Mouse (Mus musculus) ES-E14 (cell line): ENCODE measurements around the gene Cd79b. TPM values are rescaled to one million over a fixed set of nuclear protein-coding genes. Genes with fewer than 3 reads are reported as not detected.

Source experiments
- DNase-seq: peaks from one replicate; pipeline ENCODE4 v3.0.0-alpha.2; 2013; ENCODE audit warnings: low read depth, low spot score
- H3K27ac ChIP-seq: 2 replicates; pipeline ENCODE4 v1.5.1; 2012; ENCODE audit warnings: low read depth, mild to moderate bottlenecking, low read length, moderate library complexity, mixed read lengths; ENCODE audit not compliant: poor library complexity, insufficient read depth, severe bottlenecking
- H3K36me3 ChIP-seq: 2 replicates; pipeline ENCODE4 v1.6.1; 2012; ENCODE audit warnings: mild to moderate bottlenecking, low read length, moderate library complexity, mixed read lengths; ENCODE audit not compliant: control insufficient read depth, poor library complexity, insufficient read depth, severe bottlenecking
- H3K4me1 ChIP-seq, 2 experiments: fragments of 150-350 bp in 1 of 2; sonication (generic) in 1 of 2; 2 replicates each; pipeline ENCODE4 v1.6.1; 2012; ENCODE audit warnings: low read length in 2 of 2, mild to moderate bottlenecking in 1 of 2, mixed read lengths in 1 of 2; ENCODE audit not compliant: control insufficient read depth in 2 of 2, insufficient read depth in 2 of 2, poor library complexity in 1 of 2
- H3K4me3 ChIP-seq, 2 experiments: fragments of 150-350 bp in 1 of 2; sonication (generic) in 1 of 2; 2 replicates each; pipeline ENCODE4 v1.5.1; 2012; ENCODE audit warnings: low read length in 2 of 2, low read depth in 1 of 2, mild to moderate bottlenecking in 1 of 2, mixed read lengths in 1 of 2; ENCODE audit not compliant: insufficient read depth in 1 of 2, poor library complexity in 1 of 2, severe bottlenecking in 1 of 2
- H3K9ac ChIP-seq: 2 replicates; pipeline ENCODE4 v1.6.1; 2012; ENCODE audit warnings: low read depth, mild to moderate bottlenecking, low read length, mixed read lengths; ENCODE audit not compliant: poor library complexity, insufficient read depth, severe bottlenecking
- H3K9me3 ChIP-seq: fragments of 150-350 bp; sonication (generic); 2 replicates; pipeline ENCODE4 v1.6.1; 2012; ENCODE audit warnings: low read depth, mild to moderate bottlenecking, low read length; ENCODE audit not compliant: control insufficient read depth, insufficient read depth
- CHD2 ChIP-seq: IDR thresholded peaks from 2 replicates; pipeline ENCODE4 v1.6.1; 2014; ENCODE audit warnings: mild to moderate bottlenecking, low read depth, low read length, inconsistent platforms
- HCFC1 ChIP-seq: IDR thresholded peaks from 2 replicates; pipeline ENCODE4 v1.6.1; 2012; ENCODE audit warnings: low read length, inconsistent platforms, borderline replicate concordance; ENCODE audit not compliant: insufficient read depth
- MAFK ChIP-seq: IDR thresholded peaks from 2 replicates; pipeline ENCODE4 v1.6.1; 2014; ENCODE audit warnings: mild to moderate bottlenecking, low read depth, low read length, inconsistent platforms; ENCODE audit not compliant: insufficient read depth
- ZC3H11A ChIP-seq: IDR thresholded peaks from 2 replicates; pipeline ENCODE4 v1.6.1; 2012; ENCODE audit warnings: low read depth, mild to moderate bottlenecking, inconsistent platforms, low read length, borderline replicate concordance
- ZNF384 ChIP-seq: IDR thresholded peaks from 2 replicates; pipeline ENCODE4 v1.6.1; 2012; ENCODE audit warnings: low read depth, low read length, inconsistent platforms
- in situ Hi-C, 2 experiments: fragments of 600-800 bp; cut with MboI; formaldehyde crosslinking; loops; one replicate each; pipeline ENCODE4 v1.15.1; 2025; ENCODE audit warnings: low sequenced_read_pairs in 2 of 2, inconsistent platforms in 1 of 2; ENCODE audit not compliant: unreplicated experiment in 2 of 2
- total RNA-seq: library from RNA; depleted of rRNA; stranded (reverse); fragments of 300-350 nt; gene quantifications from 2 replicates; pipeline ENCODE4 v1.2.3, GENCODE M21; 2012

Cd79b gene
- total RNA-seq, 1 experiment: 3.6 TPM

DNA sequence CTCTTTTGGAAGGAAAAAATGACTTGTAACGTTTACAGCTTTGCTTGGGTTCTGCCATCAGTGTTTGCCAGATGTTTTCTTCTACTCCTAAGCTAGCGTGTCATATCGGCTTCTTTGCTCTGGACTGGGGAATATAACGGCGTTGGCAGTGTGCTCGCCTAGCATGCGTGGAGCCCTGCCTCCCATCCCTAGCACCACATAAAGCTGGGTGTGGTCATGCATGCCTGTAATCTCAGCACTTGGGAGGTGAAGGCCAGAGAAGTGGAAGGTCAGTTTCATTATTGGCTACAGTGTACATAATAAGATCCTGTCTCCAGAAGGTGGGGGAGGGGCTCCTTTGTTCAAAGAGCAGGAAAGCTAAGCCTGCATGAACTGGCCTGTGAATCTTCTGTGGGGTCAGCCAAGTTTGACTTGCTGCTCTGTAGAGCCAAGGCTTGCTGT is 39.6 kb downstream of the Cd79b start:
- no peak for DNase-seq
- TF ChIP-seq ZC3H11A (no peak), HCFC1 (no peak), ZNF384 (no peak), MAFK (no peak), CHD2 (no peak)
- H3K36me3 ChIP-seq: no peaks in the 10 kb centered on the region
- H3K9me3 ChIP-seq: no peaks in the 10 kb centered on the region
- no peak overlapping the region for H3K27ac ChIP-seq
- peaks cover 2 to 19% of the 10 kb centered on the region in 2 experiments; a peak in 3 of 4 replicates for H3K4me1 ChIP-seq
- no peak overlapping the region for H3K4me3 ChIP-seq
- in situ Hi-C loops: no loop called here
- no peak overlapping the region for H3K9ac ChIP-seq

DNA sequence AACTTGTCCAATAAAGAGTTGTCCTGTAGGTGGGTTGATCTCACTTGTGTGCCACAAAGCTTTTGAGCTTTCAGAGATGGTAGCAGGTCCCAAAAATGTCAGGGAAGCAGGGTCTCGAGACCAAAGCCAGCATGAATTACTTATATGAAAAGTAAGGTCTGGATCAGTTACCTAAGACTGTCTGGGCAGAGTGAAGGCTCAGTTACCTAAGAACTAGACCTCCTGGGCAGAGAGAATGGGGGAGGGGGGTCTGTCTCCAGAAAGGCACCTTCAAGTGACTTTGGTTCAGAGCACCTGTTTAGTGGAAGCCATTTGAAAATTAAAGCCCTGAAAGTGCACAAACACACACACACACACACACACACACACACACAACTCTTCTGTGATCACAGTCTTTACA is 40.2 kb downstream of the Cd79b start:
- Histone ChIP-seq H3K4me3 (no peak overlapping the region), H3K27ac (no peak overlapping the region), H3K4me1 (peaks cover 2 to 19% of the 10 kb centered on the region in 2 experiments; a peak in 3 of 4 replicates), H3K9ac (no peak overlapping the region), H3K36me3 (no peaks in the 10 kb centered on the region), H3K9me3 (no peaks in the 10 kb centered on the region)
- DNase-seq: no peak
- no peak for TF ChIP-seq ZNF384
- in situ Hi-C loops: no loop called here

DNA sequence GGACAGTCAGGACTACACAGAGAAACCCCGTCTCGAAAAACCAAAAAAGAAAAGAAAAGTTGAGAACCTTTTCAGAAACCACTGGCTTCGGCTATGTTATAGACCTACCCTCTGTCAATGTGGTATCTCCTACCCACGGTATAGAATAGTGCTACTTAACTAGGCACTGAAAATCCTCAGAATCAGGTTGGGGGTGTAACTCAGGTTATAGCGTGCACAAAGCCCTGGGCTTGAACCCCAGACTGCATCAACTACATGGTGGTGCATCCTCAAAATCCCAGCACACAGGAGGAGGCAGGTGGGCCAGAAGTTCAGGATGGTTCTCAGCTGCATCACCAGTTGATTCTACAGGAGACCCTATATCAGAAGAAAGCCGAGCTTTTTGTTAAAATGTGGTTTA is 40.8 kb downstream of the Cd79b start:
- in situ Hi-C loops: no loop called here
- H3K36me3 ChIP-seq: no peaks in the 10 kb centered on the region
- peak overlapping the region; percentile 58 to 78; a peak in 3 of 4 replicates for H3K4me3 ChIP-seq
- H3K27ac ChIP-seq: no peak overlapping the region; the same call in 1 of the 2 replicates
- H3K4me1 ChIP-seq: peaks cover 6 to 19% of the 10 kb centered on the region in 2 experiments
- DNase-seq: no peak
- H3K9ac ChIP-seq: peak overlapping the region; percentile 89
- H3K9me3 ChIP-seq: no peaks in the 10 kb centered on the region
- no peak for TF ChIP-seq ZNF384
- no peak for TF ChIP-seq ZC3H11A
- no peak for TF ChIP-seq MAFK
- no peak for TF ChIP-seq HCFC1
- TF ChIP-seq CHD2: no peak

DNA sequence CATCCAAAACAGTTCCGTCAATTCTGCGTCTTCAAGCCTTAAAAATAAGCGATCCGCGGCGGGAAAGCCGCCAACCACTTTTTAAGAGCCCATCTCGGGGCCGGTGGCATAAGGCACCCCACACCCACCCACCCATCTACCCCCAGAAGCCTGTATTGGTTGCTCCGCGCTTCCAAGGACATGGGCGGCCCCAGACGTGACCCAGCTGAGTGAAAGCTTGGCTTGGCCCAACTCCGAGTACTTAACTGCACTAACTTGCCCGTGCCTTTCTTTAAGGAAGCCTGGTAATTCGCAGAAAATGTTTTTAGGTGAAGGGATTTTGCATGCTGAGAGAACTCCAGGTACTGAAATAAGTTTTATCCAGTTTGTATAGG is 41.3 kb downstream of the Cd79b start:
- H3K27ac ChIP-seq: peak overlapping the region; percentile 96
- H3K36me3 ChIP-seq: no peaks in the 10 kb centered on the region
- DNase-seq: no peak
- in situ Hi-C loops: no loop called here
- TF ChIP-seq CHD2 (no peak), MAFK (no peak), ZNF384 (no peak), HCFC1 (no peak), ZC3H11A (no peak)
- peak overlapping the region; percentile 58 to 78 for H3K4me3 ChIP-seq
- H3K9me3 ChIP-seq: no peaks in the 10 kb centered on the region
- H3K4me1 ChIP-seq: peaks cover 6 to 21% of the 10 kb centered on the region in 2 experiments
- peak overlapping the region; percentile 89 for H3K9ac ChIP-seq

DNA sequence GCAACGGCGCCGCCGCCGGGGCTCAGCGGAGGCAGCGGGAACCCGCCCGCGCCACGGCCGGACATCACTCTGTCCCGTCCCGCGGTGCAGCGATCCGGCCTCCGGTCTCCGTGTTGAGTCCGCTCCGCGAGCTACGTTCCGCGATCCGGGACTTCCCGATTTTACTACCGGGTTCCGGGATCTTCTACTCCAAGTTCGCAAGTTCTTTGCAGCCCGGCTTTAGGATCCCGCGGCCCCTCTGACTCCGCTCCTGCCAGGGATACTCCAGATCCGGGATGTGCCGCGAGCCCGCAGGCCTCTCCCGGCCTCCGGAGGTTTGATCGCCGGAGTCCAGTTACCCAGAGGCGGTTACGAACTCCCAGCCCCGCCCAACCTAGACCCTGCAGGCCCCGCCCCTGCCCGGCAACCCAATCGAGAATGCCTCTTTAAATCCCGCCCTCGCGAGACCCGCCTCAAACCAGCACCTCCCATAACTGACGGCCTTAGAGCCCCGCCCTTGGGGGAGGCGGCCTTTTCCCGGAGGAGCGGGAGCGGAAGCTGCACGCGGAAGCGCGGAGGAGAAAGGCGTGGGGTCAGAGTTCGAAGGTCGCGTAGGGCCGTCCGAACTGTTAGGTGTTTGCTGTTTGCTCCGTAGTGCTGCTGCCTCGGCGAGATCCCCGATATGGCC is 41.8 kb downstream of the Cd79b start, which contains the start of gene Smarcd2:
Gene Smarcd2 (minus strand): TSS at position 329 of the 667 bp plus-strand sequence.
- DNase-seq: peak; percentile 99
- H3K4me1 ChIP-seq: peaks cover 6 to 23% of the 10 kb centered on the region in 2 experiments
- peak within 1 kb of the TSS; percentile 93 for H3K9ac ChIP-seq
- TF ChIP-seq ZC3H11A (no peak), ZNF384 (peak; percentile 6; the same call in 1 of the 2 replicates), MAFK (no peak), CHD2 (peak; percentile 98), HCFC1 (0 out of 2 replicates have a peak, but pooled peaks have one; percentile 64)
- peak within 1 kb of the TSS; percentile 78 to 88 for H3K4me3 ChIP-seq
- no peaks in the 10 kb centered on the region for H3K36me3 ChIP-seq
- H3K9me3 ChIP-seq: no peaks in the 10 kb centered on the region
- peak within 1 kb of the TSS; percentile 96 for H3K27ac ChIP-seq
- in situ Hi-C loops: no loop called here
